Mouse (Mus musculus): ENCODE measurements around the gene Ddx58. TPM values are rescaled to one million over a fixed set of nuclear protein-coding genes. Genes with fewer than 3 reads are reported as not detected.

Ddx58 gene
- polyA plus RNA-seq, 1 experiment from 2014 or later = 3.1 TPM

Other genes starting within 250 kb of the Ddx58 start
- gene Aco1, start 96.7 kb downstream of the Ddx58 start, polyA plus RNA-seq (2015; fragmentation: Nextera tagmentation; extraction: Ambion mirVana) = 45.3 and 46.6 TPM in 2 replicates
- 20.9 and 23.0 TPM in 2 replicates for gene Smim27, start 29.8 kb upstream of the Ddx58 start, polyA plus RNA-seq (2015; fragmentation: Nextera tagmentation; extraction: Ambion mirVana)
- gene Topors, start 30.0 kb upstream of the Ddx58 start, polyA plus RNA-seq (2015; fragmentation: Nextera tagmentation; extraction: Ambion mirVana) = 35.0 and 36.7 TPM in 2 replicates
- 280 and 282 TPM in 2 replicates for gene Ndufb6, start 39.6 kb upstream of the Ddx58 start, polyA plus RNA-seq (2015; fragmentation: Nextera tagmentation; extraction: Ambion mirVana)
- gene Tmem215, start 232.4 kb upstream of the Ddx58 start, polyA plus RNA-seq (2015; fragmentation: Nextera tagmentation; extraction: Ambion mirVana) = 0.13 and 0.17 TPM in 2 replicates